Mouse (Mus musculus): ENCODE measurements at regions not wholly inside any gene's neighbourhood (a gene's known extent, or its start where the extent isn't known, plus 50 kb on each side); places are given as distances from the start of the nearest gene placed in this dataset.

DNA sequence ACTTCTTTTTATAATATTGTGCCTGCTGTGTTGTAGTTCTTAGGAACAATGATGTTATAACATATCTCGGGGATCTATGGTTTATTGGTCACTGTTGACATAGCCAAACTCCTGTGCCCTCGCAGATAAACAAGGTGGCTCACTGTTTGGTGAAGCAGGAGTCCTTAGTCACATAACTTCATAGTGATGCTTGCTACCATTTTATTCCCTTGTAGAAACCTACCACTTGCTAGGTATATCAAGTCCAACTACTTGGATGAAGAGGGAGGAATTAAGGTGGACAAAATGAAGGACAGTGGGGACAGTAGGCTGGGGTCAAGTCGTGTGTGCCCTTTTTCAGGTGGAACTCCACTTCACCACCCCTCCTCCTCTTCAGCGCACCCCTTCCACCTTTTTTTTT lies 146.7 kb upstream of the Bcl6 start:
- intact Hi-C loops (cut with DNase I) = no loop called here
- no peak for DNase-seq (ENCODE audit: extremely low spot score in 1 of 2, low spot score in 2 of 2)

DNA sequence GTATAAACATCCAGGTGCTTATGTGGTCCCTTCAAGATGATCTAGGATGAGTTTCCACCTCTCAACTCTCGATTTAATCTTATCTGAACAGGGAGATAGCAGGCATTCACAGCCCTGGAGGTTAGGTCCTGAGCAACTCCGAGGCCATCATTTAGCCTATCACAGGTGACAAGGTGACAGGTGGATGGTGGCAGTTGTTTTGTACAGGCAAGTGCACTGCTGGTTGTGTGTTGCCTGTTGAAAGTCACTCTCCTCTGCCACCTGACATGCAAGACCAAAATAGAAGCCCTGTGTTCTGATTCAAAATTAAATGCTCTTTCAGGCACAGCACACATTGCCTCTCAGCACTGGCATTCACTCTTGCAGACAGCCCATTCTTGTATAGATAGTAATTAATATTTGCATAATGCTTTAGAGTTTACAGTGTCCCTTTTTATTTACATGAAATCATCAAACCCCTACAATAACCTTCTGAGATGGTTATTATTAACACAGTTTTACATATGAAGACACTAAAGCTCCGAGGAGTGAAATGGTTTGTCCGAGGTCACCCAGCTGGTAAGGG lies 145.9 kb upstream of the Bcl6 start:
- intact Hi-C loops (cut with DNase I) = no loop called here
- no peak for DNase-seq (ENCODE audit: extremely low spot score in 1 of 2, low spot score in 2 of 2)

DNA sequence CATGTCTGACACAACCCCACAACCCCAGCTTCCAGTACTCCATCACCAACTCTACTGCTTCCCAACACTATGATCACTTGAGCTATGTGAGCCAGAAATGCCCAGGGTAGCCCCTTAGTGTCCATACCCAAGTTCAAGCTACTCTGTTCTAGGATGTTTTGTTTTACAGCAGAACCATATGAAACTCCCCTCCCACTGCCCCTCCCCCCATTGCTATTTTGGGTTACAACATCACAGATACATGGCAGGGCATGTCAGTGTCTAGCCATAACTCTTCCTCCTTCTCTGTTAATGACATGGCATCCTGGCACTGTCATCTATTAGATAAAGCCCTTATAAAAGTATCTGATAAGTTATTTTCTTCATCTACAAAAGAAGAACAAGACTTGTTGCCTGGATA lies 142.0 kb upstream of the Bcl6 start:
- intact Hi-C loops (cut with DNase I) = no loop called here

DNA sequence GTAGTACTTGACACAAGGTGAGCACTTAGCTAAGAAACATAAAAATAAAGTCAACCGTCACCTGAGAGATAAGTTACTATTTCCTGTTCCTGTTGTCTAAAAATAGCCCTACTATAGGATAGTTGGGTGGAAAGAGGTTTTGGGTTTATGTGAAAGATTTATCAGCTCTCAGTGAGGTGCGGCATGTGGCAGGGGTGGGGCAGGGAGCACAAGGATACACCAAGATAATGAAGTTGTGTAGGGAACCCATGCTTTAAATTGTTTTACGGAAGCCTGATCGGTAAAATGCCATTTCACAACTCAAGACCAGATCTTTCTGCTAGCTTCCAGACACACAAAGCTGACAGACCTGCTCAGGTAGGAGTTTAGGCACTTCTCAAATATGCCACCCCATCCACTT lies 141.0 kb upstream of the Bcl6 start:
- intact Hi-C loops (cut with DNase I) = no loop called here
- no peak for DNase-seq (ENCODE audit: extremely low spot score in 1 of 2, low spot score in 2 of 2)

More for the DNA sequence above, 142.0 kb upstream of the Bcl6 start:
- DNase-seq (ENCODE audit: extremely low spot score in 1 of 2, low spot score in 2 of 2) = no peak

DNA sequence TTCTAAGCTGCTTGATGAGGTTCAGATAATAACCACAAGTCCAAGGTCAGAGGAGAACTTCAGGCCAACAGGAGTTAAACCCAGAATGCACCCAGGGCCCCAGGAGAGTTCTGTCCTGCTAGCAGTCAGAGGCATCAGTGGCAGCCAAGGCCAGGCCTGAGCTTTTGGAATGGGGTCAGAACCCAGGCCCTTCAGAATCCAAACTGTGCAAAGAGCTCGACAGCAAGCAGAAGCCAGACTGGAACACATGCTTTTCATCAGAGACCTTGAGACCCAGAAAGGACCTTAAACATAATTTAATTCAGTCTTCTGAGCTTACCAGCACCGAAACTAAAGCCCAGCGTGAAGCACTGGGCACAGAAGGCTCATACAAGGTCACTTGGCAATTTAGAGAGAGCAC lies 139.9 kb upstream of the Bcl6 start:
- intact Hi-C loops (cut with DNase I) = no loop called here
- no peak for DNase-seq (ENCODE audit: extremely low spot score in 1 of 2, low spot score in 2 of 2)

DNA sequence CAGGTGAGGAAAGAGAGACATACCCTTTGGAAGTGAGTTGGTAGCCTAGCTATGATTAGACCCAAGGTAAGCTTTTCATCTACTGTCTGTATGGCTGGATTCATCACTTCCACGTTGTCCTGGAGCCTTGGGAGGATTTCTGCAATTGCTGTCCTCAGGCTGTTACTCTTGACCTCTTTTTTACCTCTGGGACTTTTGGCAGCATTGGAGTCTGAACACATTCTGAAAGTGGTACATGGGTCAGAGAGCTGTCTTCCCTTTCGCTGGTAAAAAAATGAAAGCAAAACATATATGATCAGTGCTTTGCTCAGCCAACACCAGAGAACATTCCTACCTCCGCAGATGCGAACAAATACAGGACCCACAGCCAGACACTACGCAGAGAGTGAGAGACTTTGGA lies 136.1 kb upstream of the Bcl6 start:
- no peak for DNase-seq (ENCODE audit: extremely low spot score in 1 of 2, low spot score in 2 of 2)
- intact Hi-C loops (cut with DNase I) = no loop called here

DNA sequence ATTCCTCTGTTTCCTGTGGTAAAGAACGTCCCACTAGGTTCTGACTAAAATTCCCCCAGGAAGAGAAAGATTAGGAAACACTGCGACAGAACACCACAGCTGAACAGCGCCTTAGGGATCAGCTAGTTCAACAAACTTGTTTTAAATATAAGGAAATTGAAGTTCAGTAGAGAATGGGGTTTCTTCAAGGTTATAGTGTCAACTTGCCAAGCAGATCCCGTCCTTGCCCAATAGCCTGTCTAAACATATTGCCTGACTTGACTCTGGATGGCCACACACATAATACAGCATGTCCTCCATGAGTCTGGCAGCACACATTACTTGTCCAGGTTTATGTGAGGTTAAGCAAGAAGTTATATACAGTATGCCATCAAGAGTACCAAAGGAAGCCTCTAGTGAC lies 135.4 kb upstream of the Bcl6 start:
- DNase-seq (ENCODE audit: extremely low spot score in 1 of 2, low spot score in 2 of 2) = no peak
- intact Hi-C loops (cut with DNase I) = no loop called here

DNA sequence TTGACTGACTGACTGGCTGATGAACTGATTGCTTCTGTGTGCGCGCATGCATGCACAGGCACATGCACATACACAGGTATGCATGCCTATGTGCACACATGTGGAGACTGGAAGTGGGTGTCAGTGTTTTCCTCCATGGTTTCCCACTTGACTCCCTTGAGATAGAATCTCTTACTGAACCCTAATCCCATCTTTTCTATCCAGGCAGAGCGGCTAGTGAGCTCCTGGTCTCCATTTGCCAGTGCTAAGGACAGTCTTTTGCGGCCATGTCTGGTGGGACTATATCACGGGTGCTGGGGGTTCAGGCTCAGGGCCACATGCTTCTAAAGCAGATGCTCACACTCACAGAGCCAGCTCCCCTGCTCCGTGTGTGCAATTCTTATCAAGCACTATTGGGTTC lies 133.0 kb upstream of the Bcl6 start:
- intact Hi-C loops (cut with DNase I) = no loop called here
- DNase-seq (ENCODE audit: extremely low spot score in 1 of 2, low spot score in 2 of 2) = no peak

DNA sequence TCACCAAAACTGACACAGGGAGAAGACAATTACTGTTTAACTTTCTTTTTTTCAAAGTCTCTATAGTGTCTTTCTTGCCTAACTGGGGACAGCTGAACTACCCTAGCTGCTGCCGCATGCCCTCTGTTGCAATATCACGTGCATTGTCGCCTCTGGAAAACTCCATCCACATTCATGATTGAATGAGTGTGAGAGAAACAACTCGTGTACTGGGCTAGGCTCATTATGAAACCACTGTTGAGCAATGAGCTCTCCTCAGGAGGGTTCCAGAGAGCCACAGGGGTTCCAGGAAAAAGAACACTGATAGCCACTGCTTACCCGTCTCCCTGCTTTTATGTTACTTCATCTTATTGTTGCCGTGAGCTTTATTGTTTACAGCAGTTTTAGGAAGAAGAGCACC lies 132.2 kb upstream of the Bcl6 start:
- intact Hi-C loops (cut with DNase I) = no loop called here

DNA sequence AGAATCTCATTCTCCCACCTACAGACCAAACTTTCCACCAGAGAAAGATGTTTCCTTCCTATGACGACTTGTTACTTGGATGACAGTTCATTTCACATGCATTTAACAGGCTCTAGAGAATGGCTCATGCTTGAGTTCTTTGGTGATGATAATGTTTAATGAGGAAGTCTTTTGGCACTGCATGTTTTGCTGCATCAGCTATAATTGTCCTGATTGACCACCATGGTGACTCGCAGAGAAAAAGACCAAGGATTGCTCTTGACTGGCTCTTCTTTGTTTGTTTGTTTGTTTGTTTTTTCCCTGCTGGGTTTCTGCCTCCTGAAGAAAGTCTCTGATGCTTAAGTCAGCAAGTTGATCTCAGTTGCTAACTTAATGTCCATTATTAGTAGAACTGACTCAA lies 129.8 kb upstream of the Bcl6 start:
- no peak for DNase-seq (ENCODE audit: extremely low spot score in 1 of 2, low spot score in 2 of 2)
- intact Hi-C loops (cut with DNase I) = no loop called here

More for the DNA sequence above, 132.2 kb upstream of the Bcl6 start:
- DNase-seq (ENCODE audit: extremely low spot score in 1 of 2, low spot score in 2 of 2) = no peak

DNA sequence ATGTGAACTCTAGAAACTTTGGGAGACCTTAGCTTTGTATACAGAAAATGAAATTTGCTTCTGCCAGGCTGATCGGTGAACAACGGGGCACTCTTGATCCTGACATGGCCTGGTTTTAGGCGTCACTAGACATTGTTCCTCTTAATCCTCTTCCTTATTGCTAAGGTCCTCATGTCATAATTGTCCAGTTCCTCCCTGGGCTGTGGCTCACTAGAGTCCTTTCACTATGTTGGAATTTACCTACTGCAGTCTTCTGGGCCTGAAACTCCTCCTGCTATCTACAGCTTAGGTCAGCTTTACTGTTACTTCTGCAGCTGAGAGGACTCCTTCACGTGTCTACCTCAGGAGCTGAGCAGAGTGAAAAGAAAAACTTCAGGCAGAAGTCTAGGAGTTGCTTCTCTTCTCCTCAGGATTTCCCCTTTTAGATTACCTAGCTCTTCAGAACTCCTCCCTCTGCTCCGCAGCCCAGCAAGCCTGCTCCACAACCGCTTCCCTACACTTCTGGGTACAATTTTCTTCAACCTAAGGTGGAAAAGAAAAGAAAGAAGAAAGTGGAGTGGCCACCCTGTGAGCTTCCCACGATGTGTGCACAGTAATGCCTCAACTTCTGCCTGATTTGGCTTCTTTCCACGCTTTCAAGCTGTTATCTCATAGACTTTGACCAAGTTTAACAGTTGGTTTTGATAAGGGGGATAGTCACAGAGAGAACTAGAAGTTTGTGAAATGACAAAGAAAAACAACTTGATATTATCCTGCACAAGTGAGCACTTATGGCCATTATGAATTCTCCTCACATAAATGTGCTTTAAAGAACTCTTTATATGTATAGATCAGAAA lies 114.4 kb upstream of the Bcl6 start:
- DNase-seq (ENCODE audit: extremely low spot score in 1 of 2, low spot score in 2 of 2) = no peak

DNA sequence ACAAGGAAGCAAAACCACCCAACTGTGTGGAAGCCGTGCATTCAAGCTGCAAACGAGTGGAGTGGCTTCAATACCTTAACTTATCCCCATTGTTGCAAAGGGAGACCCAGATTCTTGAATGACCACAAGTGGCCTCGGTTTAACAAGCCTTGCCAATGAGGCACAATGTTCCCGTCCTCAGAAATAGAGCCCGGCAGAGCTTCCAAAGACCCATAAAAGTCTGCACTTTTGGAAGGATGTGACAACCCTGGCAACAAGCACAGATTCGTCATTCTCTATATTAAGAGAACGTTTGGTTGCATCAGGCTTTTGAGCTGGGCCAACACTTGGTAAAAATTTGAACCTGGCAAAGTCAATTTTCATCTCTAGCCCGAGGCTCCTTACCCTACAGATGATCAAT lies 108.9 kb upstream of the Bcl6 start:
- no peak for DNase-seq (ENCODE audit: extremely low spot score in 1 of 2, low spot score in 2 of 2)
- intact Hi-C loops (cut with DNase I) = no loop called here

More for the DNA sequence above, 114.4 kb upstream of the Bcl6 start:
- intact Hi-C loops (cut with DNase I) = no loop called here

DNA sequence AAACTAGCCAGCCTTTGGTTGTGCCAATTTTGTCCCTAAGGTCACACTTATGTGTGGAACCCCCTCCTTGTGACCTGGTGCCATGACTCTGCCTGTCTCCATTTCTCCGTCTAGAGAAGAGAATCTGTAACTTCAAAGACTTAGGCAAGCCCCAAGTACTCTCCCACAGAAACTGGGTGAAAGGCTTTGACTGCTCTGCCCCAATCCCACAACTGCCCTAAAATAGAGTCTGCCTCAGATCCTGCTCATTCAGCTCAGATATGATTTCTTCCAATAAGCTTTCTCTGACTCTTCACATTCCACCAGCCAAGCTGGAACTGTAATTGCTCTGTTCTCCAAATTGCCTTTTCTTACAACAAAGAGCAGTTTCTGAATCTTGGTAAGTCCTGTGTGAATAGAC lies 107.4 kb upstream of the Bcl6 start:
- no peak for DNase-seq (ENCODE audit: extremely low spot score in 1 of 2, low spot score in 2 of 2)
- intact Hi-C loops (cut with DNase I) = no loop called here

DNA sequence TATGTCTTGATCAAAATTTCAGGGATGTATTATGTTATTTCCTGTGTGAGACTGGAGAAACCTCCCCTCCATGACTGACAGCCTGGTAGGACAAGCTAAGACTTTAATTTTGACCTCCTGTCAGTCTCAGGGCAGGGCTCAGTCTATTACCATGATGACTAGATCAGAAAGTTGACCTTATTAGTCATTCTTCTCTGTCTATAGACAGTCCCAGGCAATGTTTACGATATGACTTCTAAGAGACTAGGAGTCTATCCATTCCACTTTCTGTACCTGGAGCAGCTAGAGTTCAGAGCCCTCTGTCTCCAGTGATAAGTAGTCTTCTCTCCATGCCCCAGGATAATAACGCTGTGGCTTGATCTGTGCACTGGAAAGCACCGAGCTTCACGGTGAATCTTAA lies 107.0 kb upstream of the Bcl6 start:
- intact Hi-C loops (cut with DNase I) = no loop called here

DNA sequence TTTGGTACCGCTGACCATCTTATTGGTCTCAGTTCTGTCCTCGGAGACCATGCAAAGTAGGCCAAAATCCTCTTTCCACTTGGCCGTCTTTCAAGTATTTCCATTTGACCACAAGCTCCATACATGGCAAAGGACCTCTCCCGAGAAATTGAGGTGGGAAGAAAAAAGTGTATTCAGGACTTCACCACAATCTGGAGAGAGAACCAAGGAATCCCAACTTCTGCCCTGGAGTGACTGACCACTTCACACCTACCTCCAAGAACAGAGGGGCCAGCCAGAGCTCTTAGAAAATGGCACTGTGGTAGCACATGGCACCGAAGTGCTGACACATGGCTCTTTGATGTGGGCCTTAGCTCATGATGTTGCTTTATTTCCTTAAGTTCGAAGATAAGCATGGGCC lies 105.9 kb upstream of the Bcl6 start:
- intact Hi-C loops (cut with DNase I) = no loop called here
- DNase-seq (ENCODE audit: extremely low spot score in 1 of 2, low spot score in 2 of 2) = no peak

More for the DNA sequence above, 107.0 kb upstream of the Bcl6 start:
- no peak for DNase-seq (ENCODE audit: extremely low spot score in 1 of 2, low spot score in 2 of 2)

DNA sequence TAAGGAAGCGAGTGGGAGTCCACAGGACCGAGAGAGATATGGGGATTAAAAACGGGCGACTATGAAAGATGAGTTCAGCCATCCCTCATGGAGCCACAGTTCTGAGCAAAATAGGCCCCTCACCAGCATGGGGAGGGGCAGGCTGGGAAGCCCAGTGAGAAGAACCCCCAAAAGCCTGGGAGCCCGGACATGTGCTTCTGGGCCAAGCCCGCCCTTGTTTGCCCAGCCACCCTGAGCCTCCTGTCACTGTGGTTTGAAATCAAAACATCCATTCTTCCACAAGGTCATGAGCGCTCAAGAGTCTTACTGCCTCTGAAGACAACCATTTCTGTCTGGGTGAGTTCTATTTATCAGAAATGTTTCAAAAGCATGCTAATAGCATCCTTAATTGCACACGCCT lies 105.0 kb upstream of the Bcl6 start:
- intact Hi-C loops (cut with DNase I) = no loop called here

DNA sequence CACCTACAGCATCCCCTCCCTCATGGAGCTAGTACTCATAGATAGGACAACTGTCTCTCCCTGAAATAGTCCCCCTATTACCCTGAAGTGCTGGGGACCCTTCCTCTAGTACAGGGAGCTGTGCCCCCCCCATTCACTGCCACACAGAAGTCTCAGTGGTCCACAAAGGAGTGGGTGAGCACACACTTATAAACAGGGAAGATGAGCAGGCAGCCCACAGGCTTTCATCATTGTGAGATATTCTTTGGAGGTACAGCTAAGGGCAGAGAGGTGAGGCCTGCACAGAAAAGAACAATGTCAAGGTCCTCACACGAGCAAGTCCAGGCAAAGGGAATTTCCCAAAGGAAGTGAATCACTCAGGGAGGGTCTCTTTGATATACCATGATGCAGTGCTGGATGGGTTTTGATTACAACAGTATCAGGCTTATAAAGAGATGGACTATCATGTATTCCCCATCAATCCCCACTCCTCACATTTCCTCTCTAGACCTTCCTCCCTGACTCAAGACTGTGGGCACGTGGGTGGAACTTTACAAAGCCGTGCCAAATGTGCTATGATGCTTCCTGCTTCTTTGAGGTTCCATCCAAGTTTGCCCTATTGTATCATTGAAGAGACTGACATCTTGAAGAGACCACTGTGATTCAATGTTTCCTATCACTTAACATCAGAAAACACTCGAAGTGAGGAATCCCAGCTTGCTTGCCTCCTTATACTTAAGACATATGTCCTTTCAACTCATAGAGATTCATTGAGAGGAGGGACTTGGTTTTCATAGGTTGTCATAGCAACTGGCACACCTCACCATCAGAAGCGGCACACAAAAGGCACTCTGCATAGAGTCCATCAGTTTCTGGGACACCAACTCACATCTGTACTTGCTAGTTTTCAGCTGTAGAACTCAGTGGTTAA lies 104.2 kb upstream of the Bcl6 start:
- DNase-seq (ENCODE audit: extremely low spot score in 1 of 2, low spot score in 2 of 2) = no peak
- intact Hi-C loops (cut with DNase I) = no loop called here

More for the DNA sequence above, 105.0 kb upstream of the Bcl6 start:
- no peak for DNase-seq (ENCODE audit: extremely low spot score in 1 of 2, low spot score in 2 of 2)

DNA sequence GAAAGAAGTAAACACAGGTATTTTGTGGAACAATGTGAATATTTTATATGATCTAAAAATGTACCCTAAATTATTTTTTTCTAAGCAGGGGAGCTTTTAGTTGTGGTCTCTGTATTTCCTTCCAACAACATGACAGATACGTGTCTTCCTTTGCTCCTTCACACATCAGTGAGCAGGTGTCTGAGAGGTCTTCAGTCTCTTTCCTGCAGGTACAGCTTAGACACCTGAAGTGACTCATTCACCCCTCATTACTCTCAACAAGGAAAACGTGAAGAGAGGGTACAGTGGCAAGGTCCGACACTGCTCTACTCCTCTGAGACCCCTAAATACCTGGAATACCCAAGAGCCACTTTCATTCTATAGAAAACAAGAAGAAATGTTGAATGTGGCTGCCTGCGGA lies 103.5 kb upstream of the Bcl6 start:
- intact Hi-C loops (cut with DNase I) = no loop called here
- no peak for DNase-seq (ENCODE audit: extremely low spot score in 1 of 2, low spot score in 2 of 2)

DNA sequence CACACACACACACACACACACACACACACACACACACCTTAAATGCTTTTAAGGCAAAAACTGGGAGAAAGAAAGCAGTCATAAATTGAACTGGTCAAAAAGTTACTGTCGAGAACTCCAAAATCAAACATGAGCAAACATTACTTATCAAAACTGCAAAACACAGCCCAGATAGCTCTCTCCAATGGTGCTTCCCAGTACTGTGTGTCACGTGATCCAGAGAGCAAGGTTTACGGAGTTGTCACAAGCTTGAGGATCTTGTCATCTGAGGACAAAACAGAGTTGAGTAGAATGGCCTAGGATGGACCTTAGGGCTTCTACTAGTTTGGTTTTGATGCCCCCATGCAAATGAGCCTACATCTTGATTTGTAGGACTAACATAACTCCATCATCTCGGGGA lies 102.3 kb upstream of the Bcl6 start:
- no peak for DNase-seq (ENCODE audit: extremely low spot score in 1 of 2, low spot score in 2 of 2)
- intact Hi-C loops (cut with DNase I) = no loop called here

All from left cerebral cortex, postnatal 10 days (tissue).